Mouse (Mus musculus) midbrain, embryonic 12.5 days (tissue): ENCODE results near the gene Sos2. TPM values are rescaled to one million over a fixed set of nuclear protein-coding genes. Genes with fewer than 3 reads are reported as not detected.
"Not testable (repeated sequence)": the region's sequence is repeated elsewhere in the genome, so short reads cannot be mapped to it uniquely, and the experiment has no call there.

ENCODE experiments used
- ATAC-seq: fragments of 200-750 bp; cut with Nextera tagmentation; 2 replicates; pipeline ENCODE4 v1.8.0; 2017; ENCODE audit warnings: low read depth, moderate TSS enrichment, moderate library complexity; ENCODE audit not compliant: low FRiP score
- H3K27ac ChIP-seq: fragments of 300-500 bp; sonication (generic); replicated peaks from 2 replicates; pipeline ENCODE4 v1.5.1; 2016; ENCODE audit warnings: mild to moderate bottlenecking
- H3K27me3 ChIP-seq: fragments of 300-500 bp; sonication (generic); 2 replicates; pipeline ENCODE4 v1.6.1; 2016; ENCODE audit warnings: mild to moderate bottlenecking
- H3K36me3 ChIP-seq: fragments of 300-500 bp; sonication (generic); 2 replicates; pipeline ENCODE4 v1.6.1; 2016
- H3K4me1 ChIP-seq: fragments of 300-500 bp; sonication (generic); 2 replicates; pipeline ENCODE4 v1.6.1; 2016
- H3K4me2 ChIP-seq: fragments of 300-500 bp; sonication (generic); replicated peaks from 2 replicates; pipeline ENCODE4 v1.6.1; 2016; ENCODE audit warnings: mild to moderate bottlenecking, moderate library complexity
- H3K4me3 ChIP-seq: fragments of 300-500 bp; sonication (generic); 2 replicates; pipeline ENCODE4 v1.5.1; 2016; ENCODE audit warnings: mild to moderate bottlenecking
- H3K9ac ChIP-seq: fragments of 300-500 bp; sonication (generic); replicated peaks from 2 replicates; pipeline ENCODE4 v1.6.1; 2016; ENCODE audit warnings: mild to moderate bottlenecking, moderate library complexity
- H3K9me3 ChIP-seq: fragments of 300-500 bp; sonication (generic); 2 replicates; pipeline ENCODE4 v1.6.1; 2016; ENCODE audit warnings: mild to moderate bottlenecking
- WGBS: fragments of 180-500 bp; shearing (Covaris S2); methylation state at CpG from one replicate; pipeline ENCODE4 v1.1.7; 2016; 5-methylcytosine and 5-hydroxymethylcytosine counted together
- polyA plus RNA-seq: library from polyadenylated mRNA; unstranded; fragments of >200 nt; fragmentation: Nextera tagmentation; extraction: Ambion mirVana; gene quantifications from 2 replicates; pipeline ENCODE4 v1.2.1, GENCODE M21; 2016

Sos2 gene
- polyA plus RNA-seq, 1 experiment from 2014 or later = 12.4 TPM

GRCm38 (mm10) chr12:69582613-69583269, 98.9 kb downstream of the Sos2 start, which contains the start of gene Vcpkmt:
Gene Vcpkmt, minus strand, starts transcription at chr12:69583028.
- Histone ChIP-seq H3K9me3 (no peaks in the 10 kb centered on the region), H3K9ac (peak within 1 kb of the TSS; percentile 78), H3K4me3 (peak within 1 kb of the TSS; percentile 70), H3K27me3 (no peaks in the 10 kb centered on the region), H3K36me3 (peaks cover 43% of the 10 kb centered on the region), H3K4me2 (peak within 1 kb of the TSS; percentile 84), H3K27ac (peak within 1 kb of the TSS; percentile 58), H3K4me1 (peaks cover 18% of the 10 kb centered on the region)
- ATAC-seq = peak; percentile 97
- WGBS = under 1% methylated on average over 56 of the region's 56 CpGs

GRCm38 (mm10) chr12:69582216-69582612, 99.4 kb downstream of the Sos2 start:
- H3K36me3 ChIP-seq = peaks cover 48% of the 10 kb centered on the region
- H3K27me3 ChIP-seq = no peaks in the 10 kb centered on the region
- 35% methylated on average over 9 of the region's 9 CpGs for WGBS

GRCm38 (mm10) chr12:69579623-69580022, 102.0 kb downstream of the Sos2 start:
- peaks cover 34% of the 10 kb centered on the region for H3K36me3 ChIP-seq
- no peak overlapping the region for H3K4me2 ChIP-seq
- no peaks in the 10 kb centered on the region for H3K9me3 ChIP-seq
- 94% methylated on average over 5 of the region's 5 CpGs for WGBS
- no peak overlapping the region for H3K9ac ChIP-seq
- no peak overlapping the region for H3K27ac ChIP-seq
- H3K27me3 ChIP-seq = no peaks in the 10 kb centered on the region
- no peak overlapping the region for H3K4me3 ChIP-seq
- H3K4me1 ChIP-seq = peaks cover 18% of the 10 kb centered on the region
- ATAC-seq = no peak

More at GRCm38 (mm10) chr12:69582216-69582612, 99.4 kb downstream of the Sos2 start:
- Histone ChIP-seq H3K27ac (peak overlapping the region; percentile 58), H3K4me2 (peak overlapping the region; percentile 84), H3K9ac (peak overlapping the region; percentile 78), H3K9me3 (no peaks in the 10 kb centered on the region), H3K4me3 (peak overlapping the region; percentile 70), H3K4me1 (peaks cover 18% of the 10 kb centered on the region)
- no peak for ATAC-seq

- H3K36me3 ChIP-seq = peaks cover 31% of the 10 kb centered on the region
- no peak overlapping the region for H3K4me3 ChIP-seq
- H3K27me3 ChIP-seq = no peaks in the 10 kb centered on the region
- H3K27ac ChIP-seq = no peak overlapping the region
- 87% methylated on average over 9 of the region's 9 CpGs for WGBS
- no peak for ATAC-seq
- no peaks in the 10 kb centered on the region for H3K9me3 ChIP-seq
- H3K9ac ChIP-seq = no peak overlapping the region
- H3K4me1 ChIP-seq = peaks cover 3% of the 10 kb centered on the region; the same call in 1 of the 2 replicates
- H3K4me2 ChIP-seq = no peak overlapping the region
Observed at GRCm38 (mm10) chr12:69576120-69576627, 105.5 kb downstream of the Sos2 start.

GRCm38 (mm10) chr12:69573916-69574881, 107.5 kb downstream of the Sos2 start:
- no peak overlapping the region for H3K4me3 ChIP-seq
- WGBS = 29% methylated on average over 17 of the region's 17 CpGs
- peak; percentile 53; the same call in 1 of the 2 replicates for ATAC-seq

GRCm38 (mm10) chr12:69573271-69573670, 108.4 kb downstream of the Sos2 start:
- no peak for ATAC-seq
- Histone ChIP-seq H3K9me3 (no peaks in the 10 kb centered on the region), H3K27me3 (no peaks in the 10 kb centered on the region), H3K36me3 (peaks cover 17% of the 10 kb centered on the region), H3K4me1 (no peaks in the 10 kb centered on the region), H3K4me2 (no peak overlapping the region), H3K9ac (no peak overlapping the region), H3K27ac (no peak overlapping the region), H3K4me3 (no peak overlapping the region)
- 93% methylated on average over 8 of the region's 8 CpGs for WGBS

More at GRCm38 (mm10) chr12:69573916-69574881, 107.5 kb downstream of the Sos2 start:
- H3K27ac ChIP-seq = no peak overlapping the region
- H3K27me3 ChIP-seq = no peaks in the 10 kb centered on the region
- peaks cover 19% of the 10 kb centered on the region for H3K36me3 ChIP-seq
- 0 out of 2 replicates have a peak overlapping the region, but pooled peaks have one; percentile 29 for H3K4me2 ChIP-seq
- H3K9me3 ChIP-seq = no peaks in the 10 kb centered on the region
- H3K4me1 ChIP-seq = no peaks in the 10 kb centered on the region
- no peak overlapping the region for H3K9ac ChIP-seq

- no peak for ATAC-seq
- H3K4me3 ChIP-seq = no peak overlapping the region
- H3K36me3 ChIP-seq = no peaks in the 10 kb centered on the region
- no peak overlapping the region for H3K4me2 ChIP-seq
- H3K9ac ChIP-seq = no peak overlapping the region
- H3K9me3 ChIP-seq = no peaks in the 10 kb centered on the region
- no peaks in the 10 kb centered on the region for H3K27me3 ChIP-seq
- no peak overlapping the region for H3K27ac ChIP-seq
- 90% methylated on average over 3 of the region's 3 CpGs for WGBS
- H3K4me1 ChIP-seq = no peaks in the 10 kb centered on the region
Observed at GRCm38 (mm10) chr12:69569926-69570325, 111.7 kb downstream of the Sos2 start.

GRCm38 (mm10) chr12:69568266-69568665, 113.4 kb downstream of the Sos2 start:
- no peak for ATAC-seq
- Histone ChIP-seq H3K9ac (no peak overlapping the region), H3K4me1 (no peaks in the 10 kb centered on the region), H3K4me3 (no peak overlapping the region), H3K27ac (no peak overlapping the region), H3K4me2 (no peak overlapping the region), H3K36me3 (no peaks in the 10 kb centered on the region), H3K27me3 (no peaks in the 10 kb centered on the region), H3K9me3 (no peaks in the 10 kb centered on the region)
- 87% methylated on average over 3 of the region's 3 CpGs for WGBS

GRCm38 (mm10) chr12:69561006-69561405, 120.6 kb downstream of the Sos2 start:
- WGBS = 89% methylated on average over 6 of the region's 6 CpGs
- H3K4me1 ChIP-seq, H3K4me3 ChIP-seq, H3K4me2 ChIP-seq, ATAC-seq, H3K36me3 ChIP-seq, H3K9me3 ChIP-seq, H3K9ac ChIP-seq, H3K27ac ChIP-seq, H3K27me3 ChIP-seq: not testable (repeated sequence)

GRCm38 (mm10) chr12:69556221-69556861, 125.3 kb downstream of the Sos2 start:
- H3K27ac ChIP-seq = no peak overlapping the region
- H3K27me3 ChIP-seq = no peaks in the 10 kb centered on the region
- no peaks in the 10 kb centered on the region for H3K4me1 ChIP-seq
- no peaks in the 10 kb centered on the region for H3K9me3 ChIP-seq
- no peak overlapping the region for H3K4me3 ChIP-seq
- no peaks in the 10 kb centered on the region for H3K36me3 ChIP-seq
- H3K9ac ChIP-seq = no peak overlapping the region
- ATAC-seq = no peak
- no peak overlapping the region for H3K4me2 ChIP-seq
- WGBS = 60% methylated on average over 6 of the region's 6 CpGs

GRCm38 (mm10) chr12:69545456-69546178, 136.0 kb downstream of the Sos2 start:
- Histone ChIP-seq H3K4me3 (no peak overlapping the region), H3K4me2 (no peak overlapping the region), H3K9me3 (no peaks in the 10 kb centered on the region), H3K27ac (no peak overlapping the region), H3K9ac (no peak overlapping the region), H3K27me3 (no peaks in the 10 kb centered on the region), H3K4me1 (no peaks in the 10 kb centered on the region), H3K36me3 (no peaks in the 10 kb centered on the region)
- no peak for ATAC-seq
- WGBS = 75% methylated on average over 13 of the region's 13 CpGs
